Mouse (Mus musculus) kidney, postnatal 36 days (tissue): ENCODE measurements around the gene Ttll1.

Source experiments
- DNase-seq, 2 experiments: peaks; one replicate each; pipeline ENCODE4 v3.0.0; 2021 to 2022; ENCODE audit warnings: mixed read lengths in 2 of 2

Gene Ttll1

GRCm38 (mm10) chr15:83482645-83483224 is 28.0 kb downstream of the Ttll1 start:
- no peak for DNase-seq

- DNase-seq, result no peak
Observed at GRCm38 (mm10) chr15:83481236-83481780, 29.4 kb downstream of the Ttll1 start.

GRCm38 (mm10) chr15:83479818-83480217 is 30.9 kb downstream of the Ttll1 start:
- no peak for DNase-seq

GRCm38 (mm10) chr15:83478096-83478495 is 32.6 kb downstream of the Ttll1 start:
- DNase-seq, result peak; percentile 56 to 63

GRCm38 (mm10) chr15:83476593-83477273 is 34.0 kb downstream of the Ttll1 start:
- no peak for DNase-seq

- DNase-seq, result no peak
Observed at GRCm38 (mm10) chr15:83474466-83474836, 36.2 kb downstream of the Ttll1 start.

GRCm38 (mm10) chr15:83473832-83474465 is 36.7 kb downstream of the Ttll1 start:
- DNase-seq, result peak; percentile 64 to 66

- no peak for DNase-seq
Observed at GRCm38 (mm10) chr15:83473251-83473650, 37.4 kb downstream of the Ttll1 start.

GRCm38 (mm10) chr15:83471476-83471875 is 39.2 kb downstream of the Ttll1 start:
- peak; percentile 76 to 83 for DNase-seq

GRCm38 (mm10) chr15:83470443-83470842 is 40.2 kb downstream of the Ttll1 start:
- DNase-seq, result no peak

- DNase-seq, result no peak
Observed at GRCm38 (mm10) chr15:83469279-83469821, 41.3 kb downstream of the Ttll1 start.

GRCm38 (mm10) chr15:83467232-83467966 is 43.3 kb downstream of the Ttll1 start:
- peak in 1 of 2 experiments; percentile 55 for DNase-seq

GRCm38 (mm10) chr15:83466331-83466730 is 44.4 kb downstream of the Ttll1 start:
- no peak for DNase-seq

- peak in 1 of 2 experiments; percentile 42 for DNase-seq
Observed at GRCm38 (mm10) chr15:83464905-83465650, 45.6 kb downstream of the Ttll1 start.

- peak; percentile 99 to 100 for DNase-seq
Observed at GRCm38 (mm10) chr15:83464083-83464904, 46.4 kb downstream of the Ttll1 start, which contains the start of gene Pacsin2. Gene Pacsin2, minus strand, starts transcription at chr15:83464606.

- peak in 1 of 2 experiments; percentile 41 for DNase-seq
Observed at GRCm38 (mm10) chr15:83463369-83464082, 47.2 kb downstream of the Ttll1 start.

GRCm38 (mm10) chr15:83462349-83462748 is 48.3 kb downstream of the Ttll1 start:
- peak in 1 of 2 experiments; percentile 30 for DNase-seq

GRCm38 (mm10) chr15:83460891-83461290 is 49.8 kb downstream of the Ttll1 start:
- no peak for DNase-seq

- peak in 1 of 2 experiments; percentile 36 for DNase-seq
Observed at GRCm38 (mm10) chr15:83457541-83457940, 53.2 kb downstream of the Ttll1 start.

- DNase-seq, result no peak
Observed at GRCm38 (mm10) chr15:83455637-83456036, 55.1 kb downstream of the Ttll1 start.
